Mouse (Mus musculus) WW6 (cell line): ENCODE results near the gene Dzip1.

ENCODE experiments used
- DNase-seq: peaks from one replicate; pipeline ENCODE4 v3.0.0-alpha.2; 2013; ENCODE audit warnings: low read depth, low spot score

Dzip1 gene

DNA sequence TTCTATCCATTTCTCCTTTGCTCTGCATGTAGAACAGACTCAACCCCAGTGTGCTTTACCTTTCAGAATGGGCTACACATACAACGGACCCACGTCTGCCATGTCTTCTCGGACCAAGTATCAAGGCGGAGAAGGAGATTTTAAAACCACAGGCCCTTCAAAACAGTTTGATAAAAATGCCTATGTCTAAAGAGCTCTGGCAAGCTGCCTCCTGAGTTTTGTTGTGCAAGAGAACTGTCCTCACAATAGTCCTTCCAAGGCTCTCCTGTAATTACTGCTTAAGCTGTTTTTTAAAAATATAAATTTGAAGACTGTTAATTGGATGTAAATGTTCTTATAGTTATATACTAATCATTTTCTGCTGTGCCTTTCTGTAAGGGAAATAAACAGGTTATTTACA is 51.1 kb downstream of the Dzip1 start:
- no peak for DNase-seq

- DNase-seq: no peak
These were observed 55.5 kb downstream of the Dzip1 start for GRCm38 (mm10) chr14:118869712-118870111.

DNA sequence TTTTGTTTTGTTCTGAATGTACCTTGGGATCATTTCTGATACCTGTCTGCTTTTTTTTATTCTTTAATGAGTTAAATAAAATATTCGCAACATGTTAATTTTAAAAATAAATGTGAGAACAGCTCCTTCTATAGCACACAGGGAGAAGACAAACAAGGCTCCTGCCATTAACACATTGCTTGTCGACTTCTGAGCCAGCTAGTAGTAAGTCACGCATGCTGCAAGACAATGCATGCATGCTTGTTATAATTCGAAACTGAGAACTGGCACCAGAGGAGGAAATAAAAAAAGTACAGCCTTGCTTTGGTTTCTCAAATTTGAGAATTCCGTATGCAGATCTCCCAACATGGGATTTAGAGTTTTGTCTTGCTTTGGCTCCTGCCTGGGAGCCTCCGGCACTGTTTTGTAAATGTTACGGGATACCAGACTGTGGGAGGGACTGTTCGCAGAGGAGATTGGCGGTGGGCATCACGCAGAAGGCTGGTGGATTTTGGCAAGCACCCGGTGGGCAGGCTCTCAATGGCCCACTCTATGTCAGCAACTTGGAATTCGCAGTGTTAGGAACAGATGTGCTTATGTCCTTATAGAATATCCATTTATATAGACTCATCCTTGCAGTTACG is 57.0 kb downstream of the Dzip1 start:
- no peak for DNase-seq

GRCm38 (mm10) chr14:118867366-118867765 is 57.9 kb downstream of the Dzip1 start:
- DNase-seq: no peak

- no peak for DNase-seq
These were observed 59.0 kb downstream of the Dzip1 start for GRCm38 (mm10) chr14:118866014-118866811.

DNA sequence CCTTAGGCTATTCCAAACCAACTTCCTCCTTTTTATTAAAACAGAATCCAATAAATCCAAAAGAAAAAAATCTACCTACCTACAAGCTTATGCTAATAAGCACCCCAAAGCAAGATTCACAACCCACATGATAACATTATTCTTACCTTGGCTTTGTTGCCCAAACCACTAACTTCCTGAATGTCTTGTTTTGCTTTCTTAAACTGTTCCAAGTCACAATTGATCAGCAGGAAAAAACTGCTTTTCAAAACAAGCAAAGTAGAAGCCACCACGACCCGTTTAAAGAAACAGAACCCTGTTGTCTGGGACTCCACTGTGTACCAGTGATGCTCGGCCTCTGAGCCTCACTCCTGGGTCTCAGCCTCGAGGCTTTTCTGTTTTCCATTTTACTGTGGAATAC is 60.4 kb downstream of the Dzip1 start:
- DNase-seq: no peak

DNA sequence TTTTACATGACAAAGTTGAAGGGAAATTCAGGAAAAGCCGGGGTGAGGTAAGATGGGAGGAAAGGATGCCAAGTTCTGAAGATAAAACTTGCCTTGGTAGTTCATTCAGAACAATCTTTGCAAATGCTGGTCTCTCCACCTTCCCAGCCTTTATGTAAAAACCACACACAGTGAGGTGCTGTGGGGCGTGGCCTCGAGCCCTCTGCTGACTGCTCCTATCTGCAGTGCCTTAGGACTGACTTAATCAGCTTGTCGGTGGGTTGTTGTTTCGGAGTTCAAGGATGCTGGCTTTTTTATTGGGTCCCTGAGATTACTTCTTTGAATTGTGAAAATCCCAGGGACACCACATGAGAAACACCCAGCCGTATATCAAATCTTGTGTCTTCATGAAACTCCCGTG is 63.0 kb downstream of the Dzip1 start:
- no peak for DNase-seq

- DNase-seq: no peak
These were observed 66.9 kb downstream of the Dzip1 start for GRCm38 (mm10) chr14:118858318-118858717.

GRCm38 (mm10) chr14:118856563-118856962 is 68.7 kb downstream of the Dzip1 start:
- no peak for DNase-seq

GRCm38 (mm10) chr14:118855141-118855800 is 70.0 kb downstream of the Dzip1 start:
- DNase-seq: no peak

GRCm38 (mm10) chr14:118854371-118855114 is 70.7 kb downstream of the Dzip1 start:
- DNase-seq: no peak

GRCm38 (mm10) chr14:118851496-118852107 is 73.7 kb downstream of the Dzip1 start:
- no peak for DNase-seq

DNA sequence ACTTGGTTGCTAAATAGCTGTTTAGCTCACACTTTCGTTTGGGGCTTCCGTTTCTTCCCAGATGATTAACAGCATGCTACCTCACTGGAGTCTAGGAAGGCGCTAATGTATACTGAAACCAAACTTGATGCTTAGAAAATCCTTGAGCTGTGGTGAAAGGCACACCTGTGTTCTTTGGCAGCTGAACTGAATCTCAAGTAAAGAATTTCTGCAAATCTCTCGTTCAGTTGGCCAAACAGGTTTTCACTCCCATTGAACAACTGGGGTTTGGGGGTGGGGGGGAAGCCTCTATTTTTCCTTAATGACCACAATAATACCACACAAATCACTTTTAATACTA is 74.6 kb downstream of the Dzip1 start:
- no peak for DNase-seq

DNA sequence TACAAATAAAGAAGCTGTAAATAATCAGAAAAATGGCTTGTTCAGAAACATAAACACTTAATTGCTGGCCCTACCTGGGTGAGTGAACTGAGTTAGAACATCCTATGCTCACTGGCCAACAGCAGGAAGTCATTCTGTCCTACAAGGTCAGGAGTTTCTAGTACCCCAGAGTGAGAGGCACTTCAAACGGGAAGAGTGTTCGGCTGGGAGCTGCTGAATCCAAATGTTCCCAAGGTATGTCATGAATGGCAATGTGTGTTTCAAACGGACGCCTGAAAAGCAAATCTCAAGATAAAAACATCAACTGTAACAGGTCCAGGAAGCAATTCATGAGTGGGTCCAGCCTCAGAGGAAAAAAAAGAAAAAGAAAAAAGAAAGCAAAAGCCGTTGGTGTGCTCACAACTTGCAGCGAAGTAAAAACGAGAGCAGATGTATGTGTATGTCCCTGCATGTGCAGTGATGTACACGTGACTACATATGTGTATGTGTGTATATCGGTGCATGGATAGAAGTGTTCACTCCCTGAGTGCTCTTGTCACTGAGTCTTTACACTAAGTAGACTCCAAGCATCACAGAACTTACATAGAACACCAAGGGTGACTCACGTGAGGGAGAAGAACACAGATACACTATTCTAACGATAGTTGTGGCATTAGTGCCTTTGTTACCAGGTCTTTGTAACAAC is 75.1 kb downstream of the Dzip1 start:
- no peak for DNase-seq

DNA sequence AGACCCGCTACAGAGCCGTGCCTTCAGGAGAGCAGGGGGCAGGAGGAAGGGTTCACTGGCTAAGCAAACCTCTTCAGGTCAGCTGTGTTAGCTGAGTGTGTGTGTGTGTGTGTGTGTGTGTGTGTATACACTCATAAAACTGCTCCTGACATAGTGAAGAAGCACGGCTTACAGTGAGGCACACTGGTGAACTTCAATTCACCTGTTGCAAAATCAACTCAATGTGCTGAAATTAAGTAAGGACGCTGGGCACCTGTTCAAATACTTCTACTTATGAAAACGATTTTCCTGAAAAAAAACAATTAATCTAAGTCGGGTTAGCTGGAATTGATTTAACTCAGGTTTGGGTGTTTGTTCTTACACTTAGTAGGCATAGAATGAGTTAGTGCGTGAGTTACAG is 77.1 kb downstream of the Dzip1 start:
- DNase-seq: no peak

DNA sequence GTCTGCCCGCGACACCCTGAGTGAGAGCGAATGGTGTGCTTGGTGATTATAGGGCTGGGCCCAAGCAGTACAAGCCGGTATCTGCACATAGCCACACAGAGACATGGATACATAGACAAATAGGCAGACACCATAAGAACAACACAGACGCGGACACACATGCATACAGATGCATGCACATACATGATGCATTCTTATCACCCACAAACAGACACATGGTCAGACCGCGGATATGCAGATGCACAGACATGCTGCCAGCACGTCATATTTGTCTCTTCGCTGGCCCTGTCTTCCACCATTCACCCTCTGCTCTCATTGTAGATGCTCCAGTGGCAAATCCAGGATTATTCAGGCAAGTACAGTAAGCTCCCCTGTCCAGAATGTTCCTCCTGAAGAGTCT is 78.4 kb downstream of the Dzip1 start:
- no peak for DNase-seq

GRCm38 (mm10) chr14:118842353-118842752 is 82.9 kb downstream of the Dzip1 start:
- no peak for DNase-seq

DNA sequence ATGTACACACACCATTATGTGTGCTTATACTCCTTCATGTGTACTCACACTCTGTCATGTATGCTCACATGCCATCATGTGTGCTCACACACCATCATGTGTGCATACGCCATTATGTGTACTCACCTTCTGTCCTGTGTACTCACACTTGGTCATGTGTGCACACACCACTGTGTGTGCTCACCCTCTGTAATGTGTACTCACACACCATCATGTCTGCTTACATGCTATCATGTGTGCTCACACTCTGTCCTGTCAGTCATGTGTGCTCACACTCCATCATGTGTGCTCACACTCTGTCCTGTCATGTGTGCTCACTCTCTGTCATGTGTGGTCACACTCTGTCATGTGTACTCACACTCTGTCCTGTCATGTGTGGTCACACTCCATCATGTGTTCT is 85.2 kb downstream of the Dzip1 start:
- DNase-seq: no peak

- DNase-seq: no peak
These were observed 85.8 kb downstream of the Dzip1 start for GRCm38 (mm10) chr14:118839416-118839815.

- no peak for DNase-seq
These were observed 86.6 kb downstream of the Dzip1 start for GRCm38 (mm10) chr14:118838556-118839120.

DNA sequence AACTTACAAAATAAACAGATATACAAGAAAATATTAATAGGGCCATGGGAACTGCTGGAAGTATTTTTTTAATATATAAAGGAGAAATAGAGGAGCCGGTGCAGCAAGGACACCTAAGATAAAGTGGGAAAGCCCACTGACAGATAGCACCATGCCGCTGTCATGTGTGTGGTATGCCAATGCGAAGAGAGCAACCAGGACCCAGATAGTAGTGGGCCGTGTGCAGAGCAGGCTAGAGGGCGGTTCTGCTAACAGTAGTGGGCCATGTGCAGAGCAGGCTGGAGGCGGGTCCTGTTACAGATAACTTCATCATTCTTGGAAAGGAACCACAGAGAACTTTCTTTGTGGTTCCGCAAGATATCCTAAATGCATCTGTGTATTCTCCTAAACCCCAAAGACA is 88.5 kb downstream of the Dzip1 start:
- DNase-seq: no peak
